Mouse (Mus musculus) ES-E14 (cell line): ENCODE measurements at regions not wholly inside any gene's neighbourhood (a gene's known extent, or its start where the extent isn't known, plus 50 kb on each side); places are given as distances from the start of the nearest gene placed in this dataset.

Source experiments
- CHD2 ChIP-seq: IDR thresholded peaks from 2 replicates; pipeline ENCODE4 v1.6.1; 2014; ENCODE audit warnings: mild to moderate bottlenecking, low read depth, low read length, inconsistent platforms
- HCFC1 ChIP-seq: IDR thresholded peaks from 2 replicates; pipeline ENCODE4 v1.6.1; 2012; ENCODE audit warnings: low read length, inconsistent platforms, borderline replicate concordance; ENCODE audit not compliant: insufficient read depth
- ZNF384 ChIP-seq: IDR thresholded peaks from 2 replicates; pipeline ENCODE4 v1.6.1; 2012; ENCODE audit warnings: low read depth, low read length, inconsistent platforms

DNA sequence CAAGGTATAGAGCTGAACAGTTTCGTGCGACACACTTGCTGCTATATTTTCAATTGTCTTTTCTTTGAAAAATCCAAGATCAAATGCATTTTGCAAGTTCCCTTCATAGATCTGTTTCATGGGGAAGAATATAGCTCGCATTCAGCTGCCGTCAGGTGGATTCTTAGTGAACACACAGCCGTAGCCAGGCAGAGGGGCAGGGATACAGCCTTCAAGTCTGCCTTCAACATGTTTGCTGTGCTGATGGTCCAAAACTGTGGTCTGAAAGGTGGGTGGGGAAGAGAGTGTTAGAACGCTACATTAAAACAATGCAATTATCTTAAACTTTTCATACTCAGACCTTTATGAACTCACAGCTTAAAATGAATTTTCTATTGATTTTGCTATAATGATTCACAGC lies 88.2 kb upstream of the Olfr275 start:
- TF ChIP-seq ZNF384, result no peak
- TF ChIP-seq HCFC1, result no peak
- no peak for TF ChIP-seq CHD2
